12 mouse cellular contexts compared by ENCODE assay signal in genomic region chr19:24213299-24213698, GRCm38 (mm10). TPM values are rescaled to one million over a fixed set of nuclear protein-coding genes. Genes with fewer than 3 reads are reported as not detected.
DNase-seq lines count a peak whose midpoint lies in the region; ATAC-seq lines count a peak whose summit lies in the region.
"Had no signal": no experiment of that assay in that cellular context is flagged by ENCODE, and none has a peak within 500 bp of the region (broad histone marks: within the 10 kb centered on the region; RNA-seq: fewer than 3 reads in every experiment).

No protein-coding gene starts in this region.

- H3K27ac ChIP-seq in heart, embryonic 13.5 days (replicated peaks): peak overlapping the region; percentile 83
- no peak overlapping the region for H3K27ac ChIP-seq in lung, embryonic 15.5 days
- H3K27ac ChIP-seq in embryonic facial prominence, embryonic 10.5 days (replicated peaks): peak overlapping the region; percentile 45; the same call in 1 of the 2 replicates
- H3K27ac ChIP-seq in limb, embryonic 10.5 days: 0 out of 2 replicates have a peak overlapping the region, but pooled peaks have one; percentile 17
- H3K27ac ChIP-seq: neural tube, embryonic 12.5 days had no signal

- intact Hi-C loops in heart, postnatal 36 days (cut with DNase I): no loop called here

- 0 out of 2 replicates have a peak, but pooled peaks cover under 1% of the 10 kb centered on the region for H3K9me3 ChIP-seq in heart, embryonic 13.5 days
- no peaks in the 10 kb centered on the region for H3K9me3 ChIP-seq in lung, embryonic 15.5 days
- no peaks in the 10 kb centered on the region for H3K9me3 ChIP-seq in embryonic facial prominence, embryonic 10.5 days
- H3K9me3 ChIP-seq in limb, embryonic 10.5 days (replicated peaks): no peaks in the 10 kb centered on the region
- H3K9me3 ChIP-seq: neural tube, embryonic 12.5 days had no signal

- no peak for DNase-seq in heart, postnatal 36 days
- no peak for DNase-seq in lung, postnatal 25 days (ENCODE audit: low spot score)
- peak; percentile 26 for DNase-seq in embryonic facial prominence, embryonic 10.5 days (ENCODE audit: low spot score)
- DNase-seq in limb, embryonic 10.5 days (ENCODE audit: low spot score): no peak
- no peak for DNase-seq in spleen, postnatal 4 days (ENCODE audit: low spot score in 2 of 2)
- DNase-seq: adrenal gland, postnatal 36 days; cerebellum, adult 2 months had no signal

- H3K27me3 ChIP-seq in heart, embryonic 13.5 days (replicated peaks): no peaks in the 10 kb centered on the region
- no peaks in the 10 kb centered on the region for H3K27me3 ChIP-seq in lung, embryonic 15.5 days
- H3K27me3 ChIP-seq in embryonic facial prominence, embryonic 10.5 days (replicated peaks; ENCODE audit: low read depth, poor library complexity, severe bottlenecking): no peaks in the 10 kb centered on the region
- H3K27me3 ChIP-seq in limb, embryonic 10.5 days (ENCODE audit: low read depth, poor library complexity, severe bottlenecking): no peaks in the 10 kb centered on the region
- H3K27me3 ChIP-seq: neural tube, embryonic 12.5 days had no signal

- peak overlapping the region; percentile 37; the same call in 1 of the 2 replicates for H3K9ac ChIP-seq in heart, embryonic 13.5 days
- H3K9ac ChIP-seq in lung, embryonic 15.5 days: no peak overlapping the region
- H3K9ac ChIP-seq: neural tube, embryonic 12.5 days had no signal

- ATAC-seq in heart, embryonic 13.5 days (ENCODE audit: extremely low read depth, insufficient number of reproducible peaks, low FRiP score, low TSS enrichment): no peak
- ATAC-seq in lung, embryonic 15.5 days (ENCODE audit: borderline replicate concordance, extremely low read depth, low FRiP score, low TSS enrichment): peak; percentile 13; the same call in 1 of the 2 replicates
- no peak for ATAC-seq in erythroblast, adult 5-6 weeks (replicated peaks; ENCODE audit: low FRiP score, poor library complexity, severe bottlenecking)
- ATAC-seq: CD4-positive, CD25-positive, alpha-beta regulatory T cell, adult 4 months had no signal

- peaks cover 48% of the 10 kb centered on the region for H3K4me1 ChIP-seq in heart, embryonic 13.5 days
- H3K4me1 ChIP-seq in lung, embryonic 15.5 days: peaks cover 30% of the 10 kb centered on the region
- peaks cover 14% of the 10 kb centered on the region for H3K4me1 ChIP-seq in embryonic facial prominence, embryonic 10.5 days
- peaks cover 18% of the 10 kb centered on the region for H3K4me1 ChIP-seq in limb, embryonic 10.5 days

- peak overlapping the region; percentile 39; the same call in 1 of the 2 replicates for H3K4me2 ChIP-seq in heart, embryonic 13.5 days
- H3K4me2 ChIP-seq in lung, embryonic 15.5 days: no peak overlapping the region
- H3K4me2 ChIP-seq: neural tube, embryonic 12.5 days had no signal

- H3K4me3 ChIP-seq in heart, embryonic 13.5 days: no peak overlapping the region
- H3K4me3 ChIP-seq in lung, embryonic 15.5 days: no peak overlapping the region
- H3K4me3 ChIP-seq in embryonic facial prominence, embryonic 10.5 days: no peak overlapping the region
- no peak overlapping the region for H3K4me3 ChIP-seq in limb, embryonic 10.5 days
- H3K4me3 ChIP-seq: neural tube, embryonic 12.5 days had no signal

- 19% methylated on average over 7 of the region's 7 CpGs for WGBS in heart, embryonic 13.5 days
- 35% methylated on average over 7 of the region's 7 CpGs for WGBS in lung, embryonic 15.5 days
- 41% methylated on average over 7 of the region's 7 CpGs for WGBS in embryonic facial prominence, embryonic 10.5 days
- WGBS in limb, embryonic 10.5 days: 36% methylated on average over 7 of the region's 7 CpGs

- H3K36me3 ChIP-seq in heart, embryonic 13.5 days: no peaks in the 10 kb centered on the region
- H3K36me3 ChIP-seq in lung, embryonic 15.5 days: no peaks in the 10 kb centered on the region
- H3K36me3 ChIP-seq in embryonic facial prominence, embryonic 10.5 days (replicated peaks): no peaks in the 10 kb centered on the region
- H3K36me3 ChIP-seq in limb, embryonic 10.5 days: no peaks in the 10 kb centered on the region
- H3K36me3 ChIP-seq: neural tube, embryonic 12.5 days had no signal

RNA-seq across cellular contexts. Expression of gene Tjp2, which starts 11.5 kb away (rescaled TPM):
- polyA plus RNA-seq in heart, embryonic 13.5 days (2015; fragmentation: Nextera tagmentation; extraction: Ambion mirVana): 21.6 and 22.7 TPM in 2 replicates
- total RNA-seq in heart, postnatal 36 days (2021): 10 to 100 TPM; 18.2 to 21.3 TPM
- polyA plus RNA-seq in lung, embryonic 15.5 days (2015; fragmentation: Nextera tagmentation; extraction: Ambion mirVana): 36.6 and 38.6 TPM in 2 replicates
- polyA plus RNA-seq in embryonic facial prominence, embryonic 10.5 days (2016; fragmentation: Nextera tagmentation; extraction: Ambion mirVana): 35.1 TPM in 2 replicates
- polyA plus RNA-seq in limb, embryonic 10.5 days (2016; fragmentation: Nextera tagmentation; extraction: Ambion mirVana): 35.2 and 36.4 TPM in 2 replicates
- total RNA-seq in erythroblast, adult 5-6 weeks (2015; ENCODE audit: low replicate concordance): not detected in 2 replicates
- total RNA-seq in erythroblast, adult 5-6 weeks (2017; ENCODE audit: low replicate concordance): 0.17 and 0.98 TPM in 2 replicates
